16 mouse cellular contexts compared by ENCODE assay signal in genomic region chr2:93522005-93522404, GRCm38 (mm10). TPM values are rescaled to one million over a fixed set of nuclear protein-coding genes. Genes with fewer than 3 reads are reported as not detected.
DNase-seq lines count a peak whose midpoint lies in the region; ATAC-seq lines count a peak whose summit lies in the region.
"Had no signal": no experiment of that assay in that cellular context is flagged by ENCODE, and none has a peak within 500 bp of the region (broad histone marks: within the 10 kb centered on the region; RNA-seq: fewer than 3 reads in every experiment).

No protein-coding gene starts in this region.

- 0 out of 2 replicates have a peak, but pooled peaks cover 4% of the 10 kb centered on the region for H3K27me3 ChIP-seq in heart, embryonic 12.5 days (replicated peaks)
- no peaks in the 10 kb centered on the region for H3K27me3 ChIP-seq in embryonic facial prominence, embryonic 12.5 days
- H3K27me3 ChIP-seq in hindbrain, embryonic 16.5 days (replicated peaks; ENCODE audit: control insufficient read depth, insufficient read depth, low read length), result no peaks in the 10 kb centered on the region
- no peaks in the 10 kb centered on the region for H3K27me3 ChIP-seq in midbrain, embryonic 16.5 days (ENCODE audit: control insufficient read depth, insufficient read depth, low read depth, low read length)

- 45% methylated on average over 16 of the region's 16 CpGs for WGBS in heart, embryonic 12.5 days
- 35% methylated on average over 16 of the region's 16 CpGs for WGBS in embryonic facial prominence, embryonic 12.5 days
- WGBS in hindbrain, embryonic 16.5 days, result 28% methylated on average over 16 of the region's 16 CpGs
- WGBS in midbrain, embryonic 16.5 days, result 30% methylated on average over 16 of the region's 16 CpGs

- H3K9me3 ChIP-seq in heart, embryonic 12.5 days (replicated peaks), result no peaks in the 10 kb centered on the region
- H3K9me3 ChIP-seq in embryonic facial prominence, embryonic 12.5 days, result no peaks in the 10 kb centered on the region
- no peaks in the 10 kb centered on the region for H3K9me3 ChIP-seq in hindbrain, embryonic 16.5 days (ENCODE audit: control insufficient read depth, low read length)
- no peaks in the 10 kb centered on the region for H3K9me3 ChIP-seq in midbrain, embryonic 16.5 days (replicated peaks; ENCODE audit: control insufficient read depth, low read length, poor library complexity, severe bottlenecking)

- H3K36me3 ChIP-seq in heart, embryonic 12.5 days, result no peaks in the 10 kb centered on the region
- H3K36me3 ChIP-seq in embryonic facial prominence, embryonic 12.5 days, result no peaks in the 10 kb centered on the region
- no peaks in the 10 kb centered on the region for H3K36me3 ChIP-seq in hindbrain, embryonic 16.5 days (ENCODE audit: control insufficient read depth, insufficient read depth, low read length)
- H3K36me3 ChIP-seq in midbrain, embryonic 16.5 days (ENCODE audit: control insufficient read depth, insufficient read depth, low read length), result no peaks in the 10 kb centered on the region

- H3K4me2 ChIP-seq in heart, embryonic 12.5 days, result peak overlapping the region; percentile 25
- no peak overlapping the region for H3K4me2 ChIP-seq in embryonic facial prominence, embryonic 12.5 days (replicated peaks)
- H3K4me2 ChIP-seq in hindbrain, embryonic 16.5 days (ENCODE audit: low read length), result no peak overlapping the region; the same call in 1 of the 2 replicates
- H3K4me2 ChIP-seq in midbrain, embryonic 16.5 days (ENCODE audit: low read length), result peak overlapping the region; percentile 23; the same call in 1 of the 2 replicates

- H3K4me3 ChIP-seq in heart, embryonic 12.5 days, result no peak overlapping the region
- no peak overlapping the region for H3K4me3 ChIP-seq in embryonic facial prominence, embryonic 12.5 days
- H3K4me3 ChIP-seq in hindbrain, embryonic 16.5 days (ENCODE audit: low read length), result no peak overlapping the region
- H3K4me3 ChIP-seq in midbrain, embryonic 16.5 days (ENCODE audit: low read depth, low read length), result no peak overlapping the region

- 0 out of 2 replicates have a peak, but pooled peaks have one; percentile 18 for ATAC-seq in heart, embryonic 12.5 days (ENCODE audit: insufficient number of reproducible peaks, low FRiP score)
- peak; percentile 49; the same call in 1 of the 2 replicates for ATAC-seq in embryonic facial prominence, embryonic 12.5 days (ENCODE audit: insufficient number of reproducible peaks, insufficient read depth, low FRiP score, low TSS enrichment)
- peak; percentile 60 for ATAC-seq in hindbrain, embryonic 16.5 days
- ATAC-seq in midbrain, embryonic 16.5 days, result peak; percentile 86
- ATAC-seq in erythroblast, adult 5-6 weeks (replicated peaks; ENCODE audit: low FRiP score, poor library complexity, severe bottlenecking), result no peak

- H3K27ac ChIP-seq in heart, embryonic 12.5 days (ENCODE audit: poor library complexity, severe bottlenecking), result no peak overlapping the region
- peak overlapping the region; percentile 65 for H3K27ac ChIP-seq in embryonic facial prominence, embryonic 12.5 days
- peak overlapping the region; percentile 57 for H3K27ac ChIP-seq in hindbrain, embryonic 16.5 days (ENCODE audit: low read depth, low read length)
- H3K27ac ChIP-seq in midbrain, embryonic 16.5 days (ENCODE audit: low read length), result no peak overlapping the region

- peaks cover 10% of the 10 kb centered on the region for H3K4me1 ChIP-seq in heart, embryonic 12.5 days (replicated peaks)
- H3K4me1 ChIP-seq in embryonic facial prominence, embryonic 12.5 days, result peaks cover 33% of the 10 kb centered on the region
- peaks cover 15% of the 10 kb centered on the region for H3K4me1 ChIP-seq in hindbrain, embryonic 16.5 days (ENCODE audit: control insufficient read depth, insufficient read depth, low read depth, low read length)
- peaks cover 5% of the 10 kb centered on the region for H3K4me1 ChIP-seq in midbrain, embryonic 16.5 days (ENCODE audit: control insufficient read depth, insufficient read depth, low read length)

- no peak for DNase-seq in heart, postnatal 25 days (ENCODE audit: low spot score)
- no peak for DNase-seq in urinary bladder, postnatal 25 days (ENCODE audit: low spot score)
- no peak for DNase-seq in gastrocnemius, postnatal 25 days
- DNase-seq: adrenal gland, postnatal 10 days; cerebellum, adult 11 months; gastrocnemius, postnatal 10 days; thymus, adult 18-20 months had no signal

- intact Hi-C loops in heart, postnatal 25 days (cut with DNase I), result no loop called here

- H3K9ac ChIP-seq in heart, embryonic 12.5 days, result peak overlapping the region; percentile 16; the same call in 1 of the 2 replicates
- H3K9ac ChIP-seq in embryonic facial prominence, embryonic 12.5 days, result no peak overlapping the region
- H3K9ac ChIP-seq in hindbrain, embryonic 16.5 days (ENCODE audit: low read depth, low read length), result no peak overlapping the region
- H3K9ac ChIP-seq in midbrain, embryonic 16.5 days (ENCODE audit: low read depth, low read length), result no peak overlapping the region

RNA-seq across cellular contexts. Expression of gene Gm10803, which starts 38.4 kb away (rescaled TPM):
- not detected in 2 replicates for polyA plus RNA-seq in heart, embryonic 12.5 days (2016; fragmentation: Nextera tagmentation; extraction: Ambion mirVana)
- total RNA-seq in heart, postnatal 25 days (2021), result not detected
- not detected in 2 replicates for polyA plus RNA-seq in embryonic facial prominence, embryonic 12.5 days (2016; fragmentation: Nextera tagmentation; extraction: Ambion mirVana)
- not detected in 2 replicates for polyA plus RNA-seq in hindbrain, embryonic 16.5 days (2015; fragmentation: Nextera tagmentation; extraction: Ambion mirVana)
- not detected in 2 replicates for polyA plus RNA-seq in midbrain, embryonic 16.5 days (2015; fragmentation: Nextera tagmentation; extraction: Ambion mirVana)
- total RNA-seq in gastrocnemius, postnatal 25 days (2021), result not detected
- not detected in 2 replicates for total RNA-seq in erythroblast, adult 5-6 weeks (2015; ENCODE audit: low replicate concordance)
- 0.17 TPM in 1 of 2 replicates, not detected in the other for total RNA-seq in erythroblast, adult 5-6 weeks (2017; ENCODE audit: low replicate concordance)
- total RNA-seq: adrenal gland, postnatal 10 days; gastrocnemius, postnatal 10 days; left cerebral cortex, adult 8-10 months; megakaryocyte, adult 5-6 weeks had no signal
- polyA plus RNA-seq: liver, embryonic 16.5 days; spleen, adult 2 months had no signal

RNA-seq across cellular contexts. Expression of gene Cd82, which starts 59.1 kb away (rescaled TPM):
- polyA plus RNA-seq in heart, embryonic 12.5 days (2016; fragmentation: Nextera tagmentation; extraction: Ambion mirVana), result 18.3 and 19.6 TPM in 2 replicates
- 10 to 100 TPM; 11.9 to 12.6 TPM for total RNA-seq in heart, postnatal 25 days (2021)
- 24.6 and 25.0 TPM in 2 replicates for polyA plus RNA-seq in embryonic facial prominence, embryonic 12.5 days (2016; fragmentation: Nextera tagmentation; extraction: Ambion mirVana)
- polyA plus RNA-seq in hindbrain, embryonic 16.5 days (2015; fragmentation: Nextera tagmentation; extraction: Ambion mirVana), result 24.5 and 26.8 TPM in 2 replicates
- polyA plus RNA-seq in midbrain, embryonic 16.5 days (2015; fragmentation: Nextera tagmentation; extraction: Ambion mirVana), result 19.5 and 22.1 TPM in 2 replicates
- 10 to 100 TPM in 1 of 2 experiments, 1 to 10 TPM in 1; 9.1 to 12.0 TPM for total RNA-seq in gastrocnemius, postnatal 25 days (2021)
- 99.9 and 150 TPM in 2 replicates for total RNA-seq in erythroblast, adult 5-6 weeks (2015; ENCODE audit: low replicate concordance)
- 145 and 158 TPM in 2 replicates for total RNA-seq in erythroblast, adult 5-6 weeks (2017; ENCODE audit: low replicate concordance)

Comparison
In these comparisons a context has a peak if more than half of its experiments do, and no peak if none do; other contexts are left out.
1. H3K27ac ChIP-seq: peak in embryonic facial prominence, embryonic 12.5 days (single experiment) and hindbrain, embryonic 16.5 days (single experiment); none in heart, embryonic 12.5 days (single experiment) and midbrain, embryonic 16.5 days (single experiment).
2. H3K4me2 ChIP-seq: peak in heart, embryonic 12.5 days (single experiment) and midbrain, embryonic 16.5 days (single experiment); none in embryonic facial prominence, embryonic 12.5 days (single experiment) and hindbrain, embryonic 16.5 days (single experiment).